Mouse (Mus musculus): ENCODE measurements around the gene Tenm2. TPM values are rescaled to one million over a fixed set of nuclear protein-coding genes. Genes with fewer than 3 reads are reported as not detected.

The Tenm2 gene
- polyA plus RNA-seq, 1 experiment = not detected

- no peak overlapping the region for H3K27ac ChIP-seq (ENCODE audit: insufficient read depth, low read depth, low read length)
- TF ChIP-seq CTCF (IDR thresholded peaks at IDR 0.05; ENCODE audit: low read depth, low read length) (no peak), POLR2A (IDR thresholded peaks at IDR 0.05; ENCODE audit: borderline replicate concordance, low read depth, low read length) (no peak)
- H3K4me3 ChIP-seq (ENCODE audit: insufficient read depth, low read length) = no peak overlapping the region
- no peaks in the 10 kb centered on the region for H3K4me1 ChIP-seq (ENCODE audit: control insufficient read depth, insufficient read depth, low read length)
These were observed 1154.2 kb downstream of the Tenm2 start for GRCm38 (mm10) chr11:36081399-36082053.

- TF ChIP-seq CTCF (IDR thresholded peaks at IDR 0.05; ENCODE audit: low read depth, low read length) = no peak
- TF ChIP-seq POLR2A (IDR thresholded peaks at IDR 0.05; ENCODE audit: borderline replicate concordance, low read depth, low read length) = no peak
- Histone ChIP-seq H3K4me1 (ENCODE audit: control insufficient read depth, insufficient read depth, low read length) (no peaks in the 10 kb centered on the region), H3K4me3 (ENCODE audit: insufficient read depth, low read length) (no peak overlapping the region), H3K27ac (ENCODE audit: insufficient read depth, low read depth, low read length) (no peak overlapping the region)
These were observed 1155.0 kb downstream of the Tenm2 start for GRCm38 (mm10) chr11:36080766-36081165.

- Histone ChIP-seq H3K27ac (ENCODE audit: insufficient read depth, low read depth, low read length) (no peak overlapping the region), H3K4me3 (ENCODE audit: insufficient read depth, low read length) (no peak overlapping the region), H3K4me1 (ENCODE audit: control insufficient read depth, insufficient read depth, low read length) (no peaks in the 10 kb centered on the region)
- no peak for TF ChIP-seq POLR2A (IDR thresholded peaks at IDR 0.05; ENCODE audit: borderline replicate concordance, low read depth, low read length)
- no peak for TF ChIP-seq CTCF (IDR thresholded peaks at IDR 0.05; ENCODE audit: low read depth, low read length)
These were observed 1157.4 kb downstream of the Tenm2 start for GRCm38 (mm10) chr11:36078391-36078790.

GRCm38 (mm10) chr11:36074015-36074567 lies 1161.7 kb downstream of the Tenm2 start:
- TF ChIP-seq CTCF (IDR thresholded peaks at IDR 0.05; ENCODE audit: low read depth, low read length) = no peak
- H3K27ac ChIP-seq (ENCODE audit: insufficient read depth, low read depth, low read length) = no peak overlapping the region
- no peak overlapping the region for H3K4me3 ChIP-seq (ENCODE audit: insufficient read depth, low read length)
- H3K4me1 ChIP-seq (ENCODE audit: control insufficient read depth, insufficient read depth, low read length) = no peaks in the 10 kb centered on the region

GRCm38 (mm10) chr11:36073074-36073818 lies 1162.5 kb downstream of the Tenm2 start:
- no peak overlapping the region for H3K27ac ChIP-seq (ENCODE audit: insufficient read depth, low read depth, low read length)
- no peaks in the 10 kb centered on the region for H3K4me1 ChIP-seq (ENCODE audit: control insufficient read depth, insufficient read depth, low read length)
- no peak for TF ChIP-seq POLR2A (IDR thresholded peaks at IDR 0.05; ENCODE audit: borderline replicate concordance, low read depth, low read length)
- no peak for TF ChIP-seq CTCF (IDR thresholded peaks at IDR 0.05; ENCODE audit: low read depth, low read length)
- H3K4me3 ChIP-seq (ENCODE audit: insufficient read depth, low read length) = no peak overlapping the region

- no peak overlapping the region for H3K27ac ChIP-seq (ENCODE audit: insufficient read depth, low read depth, low read length)
- no peak overlapping the region for H3K4me3 ChIP-seq (ENCODE audit: insufficient read depth, low read length)
- H3K4me1 ChIP-seq (ENCODE audit: control insufficient read depth, insufficient read depth, low read length) = no peaks in the 10 kb centered on the region
- TF ChIP-seq POLR2A (IDR thresholded peaks at IDR 0.05; ENCODE audit: borderline replicate concordance, low read depth, low read length) (no peak), CTCF (IDR thresholded peaks at IDR 0.05; ENCODE audit: low read depth, low read length) (no peak)
These were observed 1163.1 kb downstream of the Tenm2 start for GRCm38 (mm10) chr11:36072646-36073045.

- Histone ChIP-seq H3K27ac (ENCODE audit: insufficient read depth, low read depth, low read length) (no peak overlapping the region), H3K4me3 (ENCODE audit: insufficient read depth, low read length) (no peak overlapping the region), H3K4me1 (ENCODE audit: control insufficient read depth, insufficient read depth, low read length) (no peaks in the 10 kb centered on the region)
- TF ChIP-seq CTCF (IDR thresholded peaks at IDR 0.05; ENCODE audit: low read depth, low read length) = no peak
These were observed 1163.7 kb downstream of the Tenm2 start for GRCm38 (mm10) chr11:36072038-36072437.

GRCm38 (mm10) chr11:36059325-36059843 lies 1176.4 kb downstream of the Tenm2 start:
- no peak overlapping the region for H3K4me3 ChIP-seq (ENCODE audit: insufficient read depth, low read length)
- H3K4me1 ChIP-seq (ENCODE audit: control insufficient read depth, insufficient read depth, low read length) = no peaks in the 10 kb centered on the region
- H3K27ac ChIP-seq (ENCODE audit: insufficient read depth, low read depth, low read length) = no peak overlapping the region
- TF ChIP-seq CTCF (IDR thresholded peaks at IDR 0.05; ENCODE audit: low read depth, low read length) = no peak
- TF ChIP-seq POLR2A (IDR thresholded peaks at IDR 0.05; ENCODE audit: borderline replicate concordance, low read depth, low read length) = no peak

- Histone ChIP-seq H3K4me1 (ENCODE audit: control insufficient read depth, insufficient read depth, low read length) (no peaks in the 10 kb centered on the region), H3K4me3 (ENCODE audit: insufficient read depth, low read length) (no peak overlapping the region), H3K27ac (ENCODE audit: insufficient read depth, low read depth, low read length) (no peak overlapping the region)
- TF ChIP-seq CTCF (IDR thresholded peaks at IDR 0.05; ENCODE audit: low read depth, low read length) (no peak), POLR2A (IDR thresholded peaks at IDR 0.05; ENCODE audit: borderline replicate concordance, low read depth, low read length) (no peak)
These were observed 1179.2 kb downstream of the Tenm2 start for GRCm38 (mm10) chr11:36056525-36056924.

- Histone ChIP-seq H3K4me3 (ENCODE audit: insufficient read depth, low read length) (no peak overlapping the region), H3K27ac (ENCODE audit: insufficient read depth, low read depth, low read length) (no peak overlapping the region), H3K4me1 (ENCODE audit: control insufficient read depth, insufficient read depth, low read length) (no peaks in the 10 kb centered on the region)
- TF ChIP-seq CTCF (IDR thresholded peaks at IDR 0.05; ENCODE audit: low read depth, low read length) (no peak), POLR2A (IDR thresholded peaks at IDR 0.05; ENCODE audit: borderline replicate concordance, low read depth, low read length) (no peak)
These were observed 1181.4 kb downstream of the Tenm2 start for GRCm38 (mm10) chr11:36054323-36054722.

Measured in bone marrow macrophage, adult 2 months (primary cell).